Mouse (Mus musculus) testis, adult 2 months (tissue): ENCODE measurements at regions not wholly inside any gene's neighbourhood (a gene's known extent, or its start where the extent isn't known, plus 50 kb on each side); places are given as distances from the start of the nearest gene placed in this dataset.

Source experiments
- CTCF ChIP-seq: fragments of 200-500 bp; IDR thresholded peaks from 2 replicates; pipeline ENCODE4 v1.5.1; 2012; ENCODE audit warnings: low read depth, mild to moderate bottlenecking, inconsistent platforms, low read length, moderate library complexity; ENCODE audit not compliant: control insufficient read depth, insufficient read depth, insufficient replicate concordance
- POLR2A ChIP-seq: fragments of 200-500 bp; IDR thresholded peaks from 2 replicates; pipeline ENCODE4 v1.6.1; 2012; ENCODE audit warnings: low read depth, mild to moderate bottlenecking, inconsistent platforms, low read length, moderate library complexity; ENCODE audit not compliant: control insufficient read depth

DNA sequence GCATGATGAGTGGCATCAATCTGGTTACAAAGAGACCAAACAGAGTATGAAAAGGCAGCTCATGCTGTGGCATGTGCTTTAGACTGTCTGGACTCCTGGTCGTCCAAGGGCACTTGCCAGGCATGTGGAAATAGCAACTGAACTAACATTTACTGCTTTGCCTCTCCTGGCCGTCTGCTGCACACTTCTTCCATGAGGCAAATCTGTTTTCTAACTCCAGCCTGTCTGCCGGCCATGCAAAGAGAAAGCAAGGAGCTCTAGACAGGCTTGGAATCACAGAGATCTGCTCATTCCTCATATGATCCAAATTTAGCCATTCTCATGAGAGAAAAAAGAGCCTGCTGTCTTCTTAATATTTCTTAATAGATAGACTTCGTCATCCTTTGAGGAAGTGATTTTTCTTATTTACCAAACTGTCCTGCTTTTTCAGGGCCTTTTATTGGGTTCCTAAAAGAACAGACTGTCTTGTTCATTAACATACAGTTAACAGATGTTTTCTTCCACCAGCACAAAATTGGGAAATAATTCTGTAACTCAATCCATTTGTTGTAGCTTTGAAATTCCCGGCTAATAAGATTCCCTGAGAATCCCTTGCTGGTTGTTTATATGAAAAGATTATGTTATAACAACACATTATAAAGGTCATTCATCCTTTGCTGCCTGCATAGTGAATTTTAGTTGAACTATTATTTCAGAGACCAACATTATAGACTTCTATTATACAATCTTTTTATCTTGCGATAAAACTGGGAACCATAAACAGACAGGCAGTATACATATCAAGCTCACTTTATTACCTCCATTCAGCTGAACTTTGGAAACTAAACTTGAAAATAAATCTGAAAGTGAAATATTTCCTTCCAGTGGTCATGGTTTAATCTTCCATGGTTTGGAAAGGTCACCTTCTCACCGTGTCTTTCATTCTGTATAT is 389.2 kb upstream of the Sphkap start:
- TF ChIP-seq CTCF = no peak
- TF ChIP-seq POLR2A = no peak
